Mouse (Mus musculus) spleen, postnatal 14 days (tissue): ENCODE measurements around the gene Emcn.

ENCODE experiments used
- DNase-seq, 2 experiments: peaks; one replicate each; pipeline ENCODE4 v3.0.0; 2021 to 2022; ENCODE audit warnings: low spot score in 2 of 2

The Emcn gene

GRCm38 (mm10) chr3:137415451-137416086 lies 74.7 kb downstream of the Emcn start:
- DNase-seq, result no peak

- DNase-seq, result no peak
These were observed 77.8 kb downstream of the Emcn start for GRCm38 (mm10) chr3:137418636-137419035.

- no peak for DNase-seq
These were observed 88.6 kb downstream of the Emcn start for GRCm38 (mm10) chr3:137429516-137429915.

DNA sequence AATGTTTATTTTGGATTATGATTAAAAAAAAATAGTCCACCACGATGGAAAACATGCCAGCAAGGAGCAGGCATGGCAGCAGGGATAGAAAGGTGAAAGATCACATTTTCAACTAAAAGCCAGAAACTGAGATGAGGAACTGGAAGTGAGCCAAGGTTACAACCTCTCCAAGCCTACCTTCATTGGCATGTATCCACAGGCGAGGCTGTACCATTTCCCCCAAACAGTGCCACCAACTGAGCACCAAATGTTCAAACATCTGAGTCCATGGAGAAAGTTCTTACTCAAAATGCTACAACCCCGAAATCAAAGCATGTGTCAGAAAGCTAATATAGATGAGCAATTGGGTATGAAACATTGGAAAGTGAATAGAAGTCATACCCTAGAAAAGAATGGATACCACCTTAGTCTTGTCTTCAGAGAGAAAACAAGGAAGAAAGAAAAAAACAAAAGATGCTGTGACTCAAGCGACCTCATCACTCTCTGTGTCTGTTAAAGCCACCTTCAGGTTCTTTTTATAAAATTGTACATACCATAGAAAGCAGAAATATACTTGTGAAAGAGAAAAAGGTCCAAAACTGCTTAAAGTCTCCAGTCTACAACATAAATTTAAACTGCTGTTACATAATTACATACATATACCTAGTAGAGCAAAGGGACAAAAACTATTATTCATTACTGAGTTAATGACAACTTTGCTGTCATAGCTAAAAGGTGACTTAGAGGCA lies 124.2 kb downstream of the Emcn start:
- no peak for DNase-seq

DNA sequence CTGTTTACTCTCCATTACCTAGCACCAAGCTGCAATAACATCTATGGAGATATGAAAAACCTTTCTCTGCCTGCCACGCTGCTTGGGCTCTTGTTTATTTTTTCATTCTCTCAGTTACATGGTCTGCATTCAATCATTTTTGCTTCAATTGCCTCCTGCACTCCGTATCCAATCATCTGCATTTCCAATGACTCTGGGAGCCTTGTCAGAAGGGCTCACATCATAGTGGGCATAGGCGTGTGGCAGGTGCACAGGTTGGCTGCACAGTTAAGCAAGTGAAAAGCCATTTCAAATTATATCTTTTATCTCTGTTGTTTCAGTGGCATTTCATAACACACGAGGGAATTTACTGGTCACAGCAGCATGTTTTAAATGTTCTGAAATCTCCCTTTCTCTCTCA lies 125.1 kb downstream of the Emcn start:
- no peak for DNase-seq

DNA sequence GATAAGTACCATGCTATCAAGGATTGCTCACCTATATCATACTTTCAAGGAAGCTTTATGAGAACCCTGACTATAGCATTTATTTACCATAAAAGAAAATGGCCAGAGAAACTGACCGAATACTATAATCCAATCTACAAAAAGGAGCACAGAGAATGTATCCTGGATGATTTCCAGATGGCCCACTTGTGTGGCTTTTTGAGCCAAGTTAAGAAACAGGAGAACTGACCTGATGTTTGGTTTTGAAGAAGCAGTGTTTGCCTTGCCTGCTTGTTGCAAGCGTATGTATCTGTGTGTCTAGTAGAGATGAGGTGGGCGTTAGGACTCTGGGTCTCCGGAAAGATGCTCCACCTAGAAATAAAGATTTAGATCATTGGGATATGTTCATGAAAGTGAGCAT lies 125.9 kb downstream of the Emcn start:
- DNase-seq, result no peak

DNA sequence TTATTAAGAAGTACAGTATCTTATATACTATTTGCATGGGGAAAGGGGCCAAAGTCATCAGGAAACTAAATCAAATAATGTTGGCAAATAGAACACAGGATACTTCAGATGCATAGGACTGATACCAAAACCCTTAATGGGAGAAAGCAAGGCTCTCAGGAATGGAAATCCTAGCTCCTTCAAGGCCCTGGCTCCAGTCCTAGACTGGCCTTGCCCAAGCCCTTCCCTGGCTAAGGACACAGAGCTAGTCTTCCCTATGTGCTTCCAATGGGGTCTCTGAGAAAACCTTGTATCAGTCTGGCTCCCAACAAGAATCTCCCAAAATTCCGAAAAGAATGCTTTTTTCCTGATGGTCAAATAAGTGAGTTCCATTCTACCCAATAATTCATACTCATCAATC lies 126.5 kb downstream of the Emcn start:
- no peak for DNase-seq

DNA sequence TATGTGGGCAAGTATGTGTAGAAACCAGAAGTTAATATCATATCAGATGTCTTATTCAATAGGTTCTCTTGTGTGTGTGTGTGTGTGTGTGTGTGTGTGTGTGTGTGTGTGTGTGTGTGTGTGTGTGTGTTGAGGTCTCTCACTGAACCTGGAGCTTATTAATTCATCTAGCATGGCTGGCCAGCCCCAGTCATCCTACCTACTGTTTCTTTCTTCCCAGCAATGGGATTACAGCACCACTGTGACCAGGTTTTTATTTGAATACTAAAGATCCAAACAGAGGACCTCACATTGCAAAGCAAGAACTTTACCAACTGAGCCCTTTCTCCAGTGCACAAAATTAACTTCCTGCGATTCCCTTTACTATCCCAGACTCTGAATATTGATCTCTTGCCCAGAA lies 131.3 kb downstream of the Emcn start:
- no peak for DNase-seq

GRCm38 (mm10) chr3:137479761-137480339 lies 139.0 kb downstream of the Emcn start:
- DNase-seq, result no peak

- DNase-seq, result no peak
These were observed 140.3 kb downstream of the Emcn start for GRCm38 (mm10) chr3:137481157-137481556.
